Mouse (Mus musculus) CH12.LX (cell line): ENCODE data around the gene Dab1. TPM values are rescaled to one million over a fixed set of nuclear protein-coding genes. Genes with fewer than 3 reads are reported as not detected.

ENCODE experiments used
- DNase-seq: peaks from one replicate; pipeline ENCODE4 v3.0.0-alpha.2; 2013; ENCODE audit errors: extremely low read depth
- H3K27ac ChIP-seq: 2 replicates; pipeline ENCODE4 v1.5.1; 2012; ENCODE audit warnings: low read depth, mild to moderate bottlenecking, control low read depth, moderate library complexity; ENCODE audit not compliant: insufficient read depth
- H3K27me3 ChIP-seq: replicated peaks from 2 replicates; pipeline ENCODE3; 2012; ENCODE audit warnings: inconsistent platforms
- H3K36me3 ChIP-seq, 2 experiments: replicated peaks in 1 of 2; 2 replicates each; pipeline versions ENCODE3 to v1.6.1; 2012; ENCODE audit warnings: inconsistent platforms in 1 of 2, low read length in 1 of 2, mild to moderate bottlenecking in 1 of 2, mixed read lengths in 1 of 2, moderate library complexity in 1 of 2; ENCODE audit not compliant: control insufficient read depth in 1 of 2, insufficient read depth in 1 of 2
- H3K4me1 ChIP-seq, 2 experiments: 2 replicates each; pipeline ENCODE4 v1.6.1; 2012; ENCODE audit warnings: inconsistent platforms in 1 of 2, moderate library complexity in 1 of 2; ENCODE audit not compliant: insufficient read depth in 2 of 2, control insufficient read depth in 1 of 2
- H3K4me2 ChIP-seq: 2 replicates; pipeline ENCODE4 v1.6.1; 2012; ENCODE audit warnings: low read depth, mild to moderate bottlenecking, control low read depth; ENCODE audit not compliant: poor library complexity, insufficient read depth, severe bottlenecking
- H3K4me3 ChIP-seq, 3 experiments: fragments of 150-350 bp in 1 of 3; sonication (generic) in 1 of 3; replicated peaks in 1 of 3; 2 replicates each; pipeline versions ENCODE3 to v1.5.1; 2011 to 2012; ENCODE audit warnings: low read depth in 2 of 3, low read length in 2 of 3, mild to moderate bottlenecking in 2 of 3, moderate library complexity in 2 of 3, control low read depth in 1 of 3, improper control_type of control experiment in 1 of 3, inconsistent platforms in 1 of 3, mixed read lengths in 1 of 3; ENCODE audit not compliant: poor library complexity in 1 of 3
- H3K79me2 ChIP-seq: replicated peaks from 2 replicates; pipeline ENCODE4 v1.6.1; 2012; ENCODE audit warnings: mild to moderate bottlenecking, moderate library complexity; ENCODE audit not compliant: control insufficient read depth, poor library complexity, insufficient read depth, severe bottlenecking; ENCODE audit errors: extremely low read depth
- H3K9ac ChIP-seq: 2 replicates; pipeline ENCODE4 v1.6.1; 2012; ENCODE audit warnings: low read depth, mild to moderate bottlenecking, control low read depth, moderate library complexity; ENCODE audit not compliant: insufficient read depth
- H3K9me3 ChIP-seq: replicated peaks from 2 replicates; pipeline ENCODE3; 2012; ENCODE audit warnings: low read length, inconsistent platforms, mixed read lengths
- BHLHE40 ChIP-seq: IDR thresholded peaks from 2 replicates; pipeline ENCODE4 v1.6.1; 2011; ENCODE audit warnings: mild to moderate bottlenecking, low read depth, low read length, improper control_type of control experiment
- E2F4 ChIP-seq: IDR thresholded peaks from 2 replicates; pipeline ENCODE4 v1.6.1; 2011; ENCODE audit warnings: low read depth, low read length, improper control_type of control experiment; ENCODE audit not compliant: insufficient replicate concordance
- IRF4 ChIP-seq: IDR thresholded peaks from 2 replicates; pipeline ENCODE4 v1.6.1; 2014; ENCODE audit warnings: low read depth, mild to moderate bottlenecking, inconsistent platforms, low read length, improper control_type of control experiment
- JUN ChIP-seq: IDR thresholded peaks from 2 replicates; pipeline ENCODE4 v1.6.1; 2011; ENCODE audit warnings: low read depth, mild to moderate bottlenecking, low read length, improper control_type of control experiment, moderate library complexity; ENCODE audit not compliant: insufficient read depth
- MAFK ChIP-seq: IDR thresholded peaks from 2 replicates; pipeline ENCODE4 v1.6.1; 2011; ENCODE audit warnings: low read length, improper control_type of control experiment; ENCODE audit not compliant: insufficient replicate concordance
- MAX ChIP-seq: IDR thresholded peaks from 2 replicates; pipeline ENCODE4 v1.6.1; 2011; ENCODE audit warnings: low read length, improper control_type of control experiment
- MAZ ChIP-seq: IDR thresholded peaks from 2 replicates; pipeline ENCODE4 v1.6.1; 2012; ENCODE audit warnings: low read depth, mild to moderate bottlenecking, inconsistent platforms, low read length, improper control_type of control experiment, moderate library complexity
- NRF1 ChIP-seq: IDR thresholded peaks from 2 replicates; pipeline ENCODE4 v1.6.1; 2014; ENCODE audit warnings: low read depth, mild to moderate bottlenecking, inconsistent platforms, low read length, improper control_type of control experiment, moderate library complexity
- PAX5 ChIP-seq: IDR thresholded peaks from 2 replicates; pipeline ENCODE4 v1.6.1; 2012; ENCODE audit warnings: low read length, inconsistent platforms, mixed read lengths
- POLR2A ChIP-seq: IDR thresholded peaks from 2 replicates; pipeline ENCODE4 v1.6.1; 2011; ENCODE audit warnings: low read depth, mild to moderate bottlenecking, improper control_type of control experiment, low read length
- POLR2AphosphoS2 ChIP-seq: IDR thresholded peaks from 2 replicates; pipeline ENCODE4 v1.6.1; 2011; ENCODE audit warnings: low read depth, low read length, improper control_type of control experiment
- SIN3A ChIP-seq: IDR thresholded peaks from 2 replicates; pipeline ENCODE4 v1.6.1; 2012; ENCODE audit warnings: low read length, improper control_type of control experiment, inconsistent platforms
- SMC3 ChIP-seq: IDR thresholded peaks from 2 replicates; pipeline ENCODE4 v1.6.1; 2011; ENCODE audit warnings: low read depth, low read length, improper control_type of control experiment
- TBP ChIP-seq: conservative IDR thresholded peaks from 2 replicates; pipeline ENCODE4 v1.6.1; 2011; ENCODE audit warnings: low read depth, low read length, improper control_type of control experiment
- TCF12 ChIP-seq: IDR thresholded peaks from 2 replicates; pipeline ENCODE4 v1.6.1; 2014; ENCODE audit warnings: low read depth, mild to moderate bottlenecking, inconsistent platforms, low read length, improper control_type of control experiment
- UBTF ChIP-seq: IDR thresholded peaks from 2 replicates; pipeline ENCODE4 v1.6.1; 2012; ENCODE audit warnings: low read depth, mild to moderate bottlenecking, inconsistent platforms, low read length, improper control_type of control experiment, moderate library complexity
- USF2 ChIP-seq: conservative IDR thresholded peaks from 2 replicates; pipeline ENCODE4 v1.6.1; 2011; ENCODE audit warnings: low read depth, low read length, improper control_type of control experiment
- ZMIZ1 ChIP-seq: IDR thresholded peaks from 2 replicates; pipeline ENCODE4 v1.6.1; 2012; ENCODE audit warnings: low read depth, mild to moderate bottlenecking, inconsistent platforms, low read length, improper control_type of control experiment
- ZNF384 ChIP-seq: IDR thresholded peaks from 2 replicates; pipeline ENCODE4 v1.6.1; 2012; ENCODE audit warnings: low read depth, low read length, improper control_type of control experiment, inconsistent platforms
- dilution Hi-C: fragments of 300-500 bp; cut with MboI; formaldehyde crosslinking; loops from 2 replicates; pipeline ENCODE4 v1.14.3; 2020; ENCODE audit warnings: low sequenced_read_pairs; ENCODE audit not compliant: extremely low pct_unique_long_range_greater_than_20kb, extremely low pct_ligation_motif_present
- in situ Hi-C: fragments of 300-500 bp; cut with MboI; formaldehyde crosslinking; loops from 3 replicates; pipeline ENCODE4 v1.14.3; 2019; ENCODE audit warnings: low sequenced_read_pairs, low pct_ligation_motif_present, low pct_unique_long_range_greater_than_20kb, mixed read lengths
- polyA plus RNA-seq: library from polyadenylated mRNA; unstranded; fragments of >175 nt; gene quantifications from 2 replicates; pipeline ENCODE4 v1.2.1, GENCODE M21; 2012; ENCODE audit warnings: low read depth; ENCODE audit not compliant: insufficient read length
- total RNA-seq, 2 experiments: library from RNA; depleted of rRNA; stranded (reverse); fragments of 300-350 nt in 1 of 2; fragments of >200 nt in 1 of 2; gene quantifications; 2 replicates each; pipeline ENCODE4 v1.2.3; 2012 to 2014

Dab1 gene
- total and polyA plus RNA-seq, 3 experiments, result not detected

- Histone ChIP-seq H3K27ac (no peak overlapping the region), H3K4me1 (peaks cover 0 to 2% of the 10 kb centered on the region in 2 experiments; a peak in 1 of 4 replicates), H3K4me3 (no peak overlapping the region), H3K9me3 (peaks cover 28% of the 10 kb centered on the region), H3K36me3 (no peaks in the 10 kb centered on the region), H3K9ac (no peak overlapping the region), H3K27me3 (no peaks in the 10 kb centered on the region), H3K4me2 (no peak overlapping the region), H3K79me2 (no peaks in the 10 kb centered on the region)
- dilution Hi-C loops, result no loop called here
- in situ Hi-C loops, result no loop called here
- DNase-seq, result no peak
- TF ChIP-seq USF2 (no peak), MAZ (no peak), ZNF384 (no peak), JUN (no peak), POLR2AphosphoS2 (no peak), NRF1 (no peak), TCF12 (no peak), MAX (no peak), PAX5 (no peak), SMC3 (no peak), IRF4 (no peak), SIN3A (no peak)
Observed at GRCm38 (mm10) chr4:104656728-104657127, 1037.6 kb downstream of the Dab1 start.

DNA sequence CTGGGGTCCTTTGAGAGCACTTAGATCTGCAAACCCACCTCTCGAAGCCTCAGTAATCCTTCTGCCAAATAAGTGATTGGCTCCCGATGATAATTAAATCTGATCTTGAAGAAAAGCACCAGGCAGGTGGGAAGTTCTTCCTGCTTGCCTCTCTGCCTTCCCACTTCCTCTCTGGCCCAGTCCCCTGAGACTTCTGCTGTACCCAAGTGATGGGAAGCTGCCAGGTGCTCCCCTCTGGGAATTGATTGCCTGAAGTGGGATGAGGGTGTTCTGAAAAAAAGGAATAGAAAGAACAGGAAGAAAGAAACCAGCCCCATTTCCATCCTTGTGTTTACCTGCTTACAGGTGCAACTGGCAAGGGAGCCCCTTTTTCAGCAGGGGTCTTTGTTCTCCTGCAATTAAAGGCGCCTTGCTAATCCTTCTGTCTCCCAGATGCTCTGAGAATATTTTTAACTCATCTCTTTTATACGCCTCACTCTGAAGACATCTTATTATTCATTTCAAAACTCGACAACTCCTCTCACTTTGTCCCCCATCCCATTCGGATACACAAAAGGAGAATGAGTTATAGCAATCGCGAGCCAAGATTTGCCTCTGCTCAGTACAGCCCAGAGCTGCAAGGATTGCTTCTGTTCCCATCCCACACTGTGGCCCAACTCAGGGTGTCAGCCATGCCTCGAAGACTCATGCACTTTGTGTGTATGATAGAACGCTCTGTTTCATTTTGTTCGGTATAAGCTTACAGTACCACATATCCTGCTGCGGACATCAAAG, 1043.9 kb downstream of the Dab1 start:
- no peak for DNase-seq
- H3K27ac ChIP-seq, result no peak overlapping the region
- in situ Hi-C loops, result no loop called here
- peaks cover 0 to 2% of the 10 kb centered on the region in 2 experiments; a peak in 1 of 4 replicates for H3K4me1 ChIP-seq
- H3K36me3 ChIP-seq, result no peaks in the 10 kb centered on the region
- TF ChIP-seq TBP (no peak), ZMIZ1 (no peak), JUN (no peak), PAX5 (no peak), SIN3A (no peak), E2F4 (no peak), TCF12 (no peak), SMC3 (no peak), POLR2A (no peak), MAFK (no peak), BHLHE40 (no peak), UBTF (no peak), USF2 (no peak)
- TF ChIP-seq, all 38 proteins: peak for 0
- dilution Hi-C loops, result no loop called here
- Histone ChIP-seq H3K9me3 (peaks cover 29% of the 10 kb centered on the region), H3K4me2 (no peak overlapping the region), H3K9ac (no peak overlapping the region), H3K4me3 (no peak overlapping the region), H3K27me3 (no peaks in the 10 kb centered on the region), H3K79me2 (no peaks in the 10 kb centered on the region)
